Mouse (Mus musculus) midbrain, embryonic 11.5 days (tissue): Measurements from ENCODE around the gene Fam92b. TPM values are rescaled to one million over a fixed set of nuclear protein-coding genes. Genes with fewer than 3 reads are reported as not detected.

ENCODE experiments used
- ATAC-seq: fragments of 200-750 bp; cut with Nextera tagmentation; 2 replicates; pipeline ENCODE4 v1.8.0; 2017; ENCODE audit warnings: moderate TSS enrichment, moderate library complexity; ENCODE audit not compliant: low FRiP score
- DNase-seq: peaks from one replicate; pipeline ENCODE4 v3.0.0; 2015; ENCODE audit warnings: low spot score; ENCODE audit errors: missing footprints
- H3K27ac ChIP-seq: fragments of 300-500 bp; sonication (generic); 2 replicates; pipeline ENCODE4 v1.5.1; 2014; ENCODE audit warnings: low read depth, low read length
- H3K27me3 ChIP-seq: fragments of 300-500 bp; sonication (generic); 2 replicates; pipeline ENCODE4 v1.6.1; 2014; ENCODE audit warnings: mild to moderate bottlenecking, low read length, moderate library complexity, mixed read lengths; ENCODE audit not compliant: control insufficient read depth, insufficient read depth
- H3K36me3 ChIP-seq: fragments of 300-500 bp; sonication (generic); 2 replicates; pipeline ENCODE4 v1.6.1; 2014; ENCODE audit warnings: mild to moderate bottlenecking, low read length, moderate library complexity, mixed read lengths; ENCODE audit not compliant: control insufficient read depth, insufficient read depth
- H3K4me1 ChIP-seq: fragments of 300-500 bp; sonication (generic); 2 replicates; pipeline ENCODE4 v1.6.1; 2014; ENCODE audit warnings: low read length; ENCODE audit not compliant: control insufficient read depth, insufficient read depth
- H3K4me2 ChIP-seq: fragments of 300-500 bp; sonication (generic); 2 replicates; pipeline ENCODE4 v1.6.1; 2014; ENCODE audit warnings: mild to moderate bottlenecking, moderate library complexity
- H3K4me3 ChIP-seq: fragments of 300-500 bp; sonication (generic); 2 replicates; pipeline ENCODE4 v1.5.1; 2014; ENCODE audit warnings: low read depth, low read length
- H3K9ac ChIP-seq: fragments of 300-500 bp; sonication (generic); 2 replicates; pipeline ENCODE4 v1.6.1; 2014; ENCODE audit warnings: low read length
- H3K9me3 ChIP-seq: fragments of 300-500 bp; sonication (generic); 2 replicates; pipeline ENCODE4 v1.6.1; 2016; ENCODE audit warnings: low read length; ENCODE audit not compliant: control insufficient read depth
- WGBS: fragments of 180-500 bp; shearing (Covaris S2); extraction: QIAGEN DNeasy Blood & Tissue Kit; methylation state at CpG from one replicate; pipeline ENCODE4 v1.1.7; 2014; 5-methylcytosine and 5-hydroxymethylcytosine counted together
- polyA plus RNA-seq: library from polyadenylated mRNA; unstranded; fragments of >200 nt; fragmentation: Nextera tagmentation; extraction: Ambion mirVana; gene quantifications from 2 replicates; pipeline ENCODE4 v1.2.1, GENCODE M21; 2014

The Fam92b gene
- polyA plus RNA-seq, 1 experiment from 2014 or later, result 2.4 TPM

- DNase-seq (no peak), ATAC-seq (no peak)
- peaks cover 11% of the 10 kb centered on the region for H3K4me1 ChIP-seq
- H3K27me3 ChIP-seq, result no peaks in the 10 kb centered on the region
- H3K27ac ChIP-seq, result no peak overlapping the region
- no peak overlapping the region for H3K4me3 ChIP-seq
- no peak overlapping the region for H3K9ac ChIP-seq
- H3K36me3 ChIP-seq, result no peaks in the 10 kb centered on the region
- H3K4me2 ChIP-seq, result no peak overlapping the region
- WGBS, result 74% methylated on average over 9 of the region's 9 CpGs
- no peaks in the 10 kb centered on the region for H3K9me3 ChIP-seq
These were observed 26.1 kb downstream of the Fam92b start for GRCm38 (mm10) chr8:120151151-120151550.

- Histone ChIP-seq H3K9ac (no peak overlapping the region), H3K4me3 (no peak overlapping the region), H3K9me3 (no peaks in the 10 kb centered on the region), H3K27me3 (no peaks in the 10 kb centered on the region), H3K4me2 (no peak overlapping the region), H3K27ac (no peak overlapping the region), H3K36me3 (no peaks in the 10 kb centered on the region), H3K4me1 (peaks cover 9% of the 10 kb centered on the region)
- WGBS, result 78% methylated on average over 12 of the region's 12 CpGs
- ATAC-seq (no peak), DNase-seq (no peak)
These were observed 27.2 kb downstream of the Fam92b start for GRCm38 (mm10) chr8:120150028-120150427.

- no peak overlapping the region for H3K4me2 ChIP-seq
- 81% methylated on average over 1 of the region's 1 CpGs for WGBS
- no peaks in the 10 kb centered on the region for H3K27me3 ChIP-seq
- H3K4me1 ChIP-seq, result peaks cover 14% of the 10 kb centered on the region
- H3K9ac ChIP-seq, result no peak overlapping the region
- H3K9me3 ChIP-seq, result no peaks in the 10 kb centered on the region
- no peak overlapping the region for H3K4me3 ChIP-seq
- no peak overlapping the region for H3K27ac ChIP-seq
- DNase-seq (no peak), ATAC-seq (no peak)
- no peaks in the 10 kb centered on the region for H3K36me3 ChIP-seq
These were observed 31.2 kb downstream of the Fam92b start for GRCm38 (mm10) chr8:120146051-120146450.

- ATAC-seq (peak; percentile 30; the same call in 1 of the 2 replicates), DNase-seq (no peak)
- Histone ChIP-seq H3K4me2 (no peak overlapping the region), H3K4me1 (peaks cover 14% of the 10 kb centered on the region), H3K27me3 (no peaks in the 10 kb centered on the region), H3K9me3 (no peaks in the 10 kb centered on the region), H3K36me3 (no peaks in the 10 kb centered on the region), H3K9ac (peak overlapping the region; percentile 12; the same call in 1 of the 2 replicates), H3K4me3 (no peak overlapping the region), H3K27ac (peak overlapping the region; percentile 20; the same call in 1 of the 2 replicates)
- 61% methylated on average over 12 of the region's 12 CpGs for WGBS
These were observed 32.5 kb downstream of the Fam92b start for GRCm38 (mm10) chr8:120144652-120145301.

- Histone ChIP-seq H3K9ac (no peak overlapping the region), H3K27ac (peak overlapping the region; percentile 33; the same call in 1 of the 2 replicates), H3K36me3 (no peaks in the 10 kb centered on the region), H3K4me2 (no peak overlapping the region), H3K4me3 (no peak overlapping the region), H3K27me3 (no peaks in the 10 kb centered on the region), H3K4me1 (peaks cover 14% of the 10 kb centered on the region), H3K9me3 (no peaks in the 10 kb centered on the region)
- DNase-seq (no peak), ATAC-seq (peak; percentile 59; the same call in 1 of the 2 replicates)
- 71% methylated on average over 15 of the region's 15 CpGs for WGBS
These were observed 33.2 kb downstream of the Fam92b start for GRCm38 (mm10) chr8:120143911-120144651.

- H3K4me3 ChIP-seq, result no peak overlapping the region
- 83% methylated on average over 3 of the region's 3 CpGs for WGBS
- no peak overlapping the region for H3K4me2 ChIP-seq
- peaks cover 14% of the 10 kb centered on the region for H3K4me1 ChIP-seq
- no peak overlapping the region for H3K27ac ChIP-seq
- no peaks in the 10 kb centered on the region for H3K9me3 ChIP-seq
- DNase-seq (no peak), ATAC-seq (no peak)
- no peaks in the 10 kb centered on the region for H3K36me3 ChIP-seq
- H3K27me3 ChIP-seq, result no peaks in the 10 kb centered on the region
- H3K9ac ChIP-seq, result no peak overlapping the region
These were observed 36.5 kb downstream of the Fam92b start for GRCm38 (mm10) chr8:120140769-120141168.

GRCm38 (mm10) chr8:120138958-120139357 lies 38.3 kb downstream of the Fam92b start:
- 91% methylated on average over 2 of the region's 2 CpGs for WGBS
- Histone ChIP-seq H3K9me3 (no peaks in the 10 kb centered on the region), H3K9ac (no peak overlapping the region), H3K27ac (no peak overlapping the region), H3K36me3 (no peaks in the 10 kb centered on the region), H3K4me2 (no peak overlapping the region), H3K4me1 (peaks cover 3% of the 10 kb centered on the region; the same call in 1 of the 2 replicates), H3K27me3 (no peaks in the 10 kb centered on the region), H3K4me3 (no peak overlapping the region)
- ATAC-seq, result no peak
- no peak for DNase-seq

GRCm38 (mm10) chr8:120136618-120137017 lies 40.6 kb downstream of the Fam92b start:
- ATAC-seq, result no peak
- no peak overlapping the region for H3K27ac ChIP-seq
- 0 out of 2 replicates have a peak, but pooled peaks cover 2% of the 10 kb centered on the region for H3K4me1 ChIP-seq
- H3K4me2 ChIP-seq, result no peak overlapping the region
- H3K9ac ChIP-seq, result no peak overlapping the region
- DNase-seq, result no peak
- H3K27me3 ChIP-seq, result no peaks in the 10 kb centered on the region
- H3K36me3 ChIP-seq, result no peaks in the 10 kb centered on the region
- no peak overlapping the region for H3K4me3 ChIP-seq
- WGBS, result 69% methylated on average over 7 of the region's 7 CpGs
- no peaks in the 10 kb centered on the region for H3K9me3 ChIP-seq

- 87% methylated on average over 7 of the region's 7 CpGs for WGBS
- ATAC-seq, result no peak
- no peak overlapping the region for H3K27ac ChIP-seq
- H3K9ac ChIP-seq, result no peak overlapping the region
- H3K4me3 ChIP-seq, result no peak overlapping the region
- no peaks in the 10 kb centered on the region for H3K36me3 ChIP-seq
- no peak for DNase-seq
- no peak overlapping the region for H3K4me2 ChIP-seq
- no peaks in the 10 kb centered on the region for H3K4me1 ChIP-seq
- no peaks in the 10 kb centered on the region for H3K27me3 ChIP-seq
- no peaks in the 10 kb centered on the region for H3K9me3 ChIP-seq
These were observed 41.6 kb downstream of the Fam92b start for GRCm38 (mm10) chr8:120135687-120136086.
